Mouse (Mus musculus) urinary bladder, adult 18-20 months (tissue): ENCODE measurements at regions not wholly inside any gene's neighbourhood (a gene's known extent, or its start where the extent isn't known, plus 50 kb on each side); places are given as distances from the start of the nearest gene placed in this dataset.
A peak's percentile ranks its signal among the peaks of the same experiment; 100 is the strongest.

Experiments
- DNase-seq, 2 experiments: peaks; one replicate each; pipeline ENCODE4 v3.0.0; 2022; ENCODE audit warnings: low spot score in 2 of 2, mixed read lengths in 2 of 2

DNA sequence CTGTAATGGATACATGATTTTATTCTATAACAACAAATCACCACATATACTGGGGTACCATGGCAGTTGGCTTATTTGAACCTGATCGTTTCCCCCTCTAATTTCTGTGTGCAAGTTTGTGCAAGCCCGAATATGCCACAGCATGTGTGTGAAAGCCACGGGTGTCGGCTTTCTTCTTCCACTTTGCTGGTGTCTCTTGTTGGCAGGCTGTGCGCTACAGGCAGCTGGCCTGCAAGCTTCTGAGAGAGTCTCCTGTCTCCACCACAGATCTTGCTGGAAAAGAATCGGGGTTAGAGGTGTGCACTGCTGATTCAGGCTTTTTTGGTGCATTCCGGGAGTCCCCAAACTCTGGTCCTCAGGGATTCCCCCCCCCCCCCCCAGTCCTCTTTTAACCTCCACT is 142.0 kb upstream of the Kazn start:
- DNase-seq = no peak

DNA sequence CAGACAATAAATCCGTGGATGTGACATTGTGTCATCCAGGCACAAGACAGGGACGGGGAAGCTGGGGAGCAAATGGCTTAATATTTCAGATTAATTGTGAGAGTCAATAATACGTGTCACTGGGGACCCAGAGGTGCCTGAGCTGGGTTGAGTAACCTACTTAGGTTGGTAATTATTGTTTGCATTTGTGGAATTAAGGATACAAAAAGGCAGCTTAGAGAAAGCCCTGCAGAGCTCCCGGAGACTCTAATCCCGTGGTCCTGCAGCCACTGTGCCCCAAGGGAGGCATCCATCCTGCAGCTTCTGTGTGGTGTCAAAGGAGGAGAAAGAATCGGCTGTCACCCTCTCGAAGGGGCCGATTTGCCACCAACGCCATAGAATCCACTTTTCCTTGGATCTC is 139.3 kb upstream of the Kazn start:
- no peak for DNase-seq

DNA sequence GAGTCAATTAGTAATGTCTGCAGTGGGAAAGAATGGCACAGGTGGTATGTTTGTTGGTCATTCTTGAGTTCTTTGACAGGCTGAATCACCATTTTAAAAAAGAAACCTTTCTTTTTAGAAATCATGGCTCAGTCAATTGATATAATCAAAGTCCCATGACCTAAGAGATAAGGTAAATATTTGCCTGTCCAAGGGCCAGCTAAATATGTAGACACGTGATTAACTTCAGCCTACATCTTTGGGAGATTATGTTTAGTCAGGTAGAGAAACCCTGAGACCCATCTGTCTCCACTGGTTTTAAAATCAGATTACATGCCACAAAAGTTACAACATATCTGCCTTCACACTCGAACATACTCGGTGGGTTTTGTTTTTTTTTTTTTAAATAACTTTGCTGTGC is 128.6 kb upstream of the Kazn start:
- no peak for DNase-seq

DNA sequence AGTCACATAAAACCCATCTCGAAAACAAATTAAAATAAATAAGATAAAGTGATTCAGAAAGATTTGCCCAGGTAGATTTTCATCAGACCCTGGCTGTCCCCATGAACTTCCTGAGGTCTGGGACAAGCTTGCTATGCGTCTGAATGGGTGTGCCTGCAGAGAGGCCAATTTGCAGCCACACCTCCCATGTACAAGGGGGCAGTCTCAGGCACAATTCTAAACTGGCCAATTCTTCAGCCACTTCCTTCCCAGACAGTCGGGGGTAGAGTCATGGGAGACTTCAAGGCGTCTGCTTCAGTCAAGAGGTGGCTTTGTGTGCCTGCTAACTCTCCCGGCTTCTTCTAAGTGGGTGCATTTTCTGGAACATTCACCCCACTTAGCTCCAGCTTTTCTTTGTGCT is 122.9 kb upstream of the Kazn start:
- DNase-seq = no peak

DNA sequence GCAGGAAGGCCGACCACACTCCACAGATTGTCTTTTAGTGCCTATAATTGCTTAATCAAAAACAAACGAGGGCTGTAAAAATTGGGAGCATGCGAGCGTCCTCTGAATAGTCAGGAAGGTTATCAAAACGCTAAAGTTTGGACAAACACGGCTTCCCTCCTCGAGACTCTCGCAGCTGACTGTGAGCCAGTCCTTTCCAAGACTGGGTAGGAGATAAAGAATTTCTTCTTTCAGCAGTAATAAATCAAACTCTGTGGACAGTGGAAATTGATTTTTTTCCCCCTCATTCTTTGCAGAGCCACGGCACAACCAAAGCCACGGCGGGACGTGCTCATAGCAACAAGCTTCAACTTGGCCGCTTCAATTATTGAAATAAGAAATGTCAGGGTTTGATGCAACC is 119.7 kb upstream of the Kazn start:
- no peak for DNase-seq

DNA sequence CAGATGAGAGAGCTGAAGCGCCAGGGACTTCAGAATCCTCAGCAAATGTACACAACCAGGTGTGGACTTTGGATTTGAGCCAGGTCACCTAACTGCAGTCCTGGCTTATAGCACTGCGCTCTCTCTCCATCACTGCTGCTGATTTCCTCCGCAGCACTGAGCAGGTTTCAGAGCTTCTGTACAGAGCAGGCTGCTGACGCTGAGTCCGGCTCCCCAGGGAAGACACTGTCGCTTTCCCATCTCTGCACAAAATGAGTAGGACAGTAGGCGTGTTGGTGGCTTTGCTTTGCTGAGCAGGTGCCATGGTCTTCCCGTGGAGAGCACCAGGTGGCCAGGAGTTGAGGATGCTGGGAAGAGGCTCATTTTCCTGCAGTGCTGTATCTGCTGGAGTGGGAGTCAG is 116.2 kb upstream of the Kazn start:
- no peak for DNase-seq

DNA sequence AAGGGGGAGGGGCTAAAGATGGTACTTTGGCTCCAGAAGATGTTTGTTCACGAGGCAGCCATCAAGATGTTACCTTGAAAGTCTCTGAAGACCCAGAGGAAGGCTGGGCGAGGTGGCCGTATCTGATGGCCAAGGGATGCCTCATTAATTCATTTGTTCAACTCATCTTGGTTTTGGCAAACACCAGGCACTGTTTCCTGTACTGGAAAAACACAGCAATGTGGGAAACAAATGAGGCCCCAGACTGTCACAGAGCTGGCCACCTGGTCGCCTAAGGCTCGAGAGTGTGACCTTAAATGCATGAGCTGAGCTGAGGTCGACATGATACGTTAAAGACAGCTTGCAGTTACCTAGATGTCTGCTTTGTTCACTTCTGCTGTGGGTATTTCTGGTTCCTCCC is 114.3 kb upstream of the Kazn start:
- no peak for DNase-seq

DNA sequence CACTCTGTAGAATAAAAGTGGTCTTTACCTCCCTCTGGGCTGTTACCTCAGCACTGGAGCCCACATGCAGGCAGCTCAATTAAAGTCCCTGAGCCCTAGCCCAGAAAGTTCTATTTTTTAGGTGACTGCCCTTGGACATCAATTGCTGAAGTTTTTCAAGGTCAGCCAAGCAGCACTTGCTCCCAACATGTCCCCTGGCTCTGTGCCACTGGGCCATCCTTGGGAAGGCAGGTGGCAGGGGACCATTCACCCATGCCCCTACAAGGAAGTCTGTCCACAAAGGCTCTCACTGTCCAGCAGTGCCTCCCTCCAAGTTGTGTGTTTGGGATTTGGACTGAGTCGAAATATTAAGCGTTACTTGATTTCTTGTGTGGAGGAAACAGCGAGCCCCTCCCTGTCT is 112.6 kb upstream of the Kazn start:
- DNase-seq = no peak

DNA sequence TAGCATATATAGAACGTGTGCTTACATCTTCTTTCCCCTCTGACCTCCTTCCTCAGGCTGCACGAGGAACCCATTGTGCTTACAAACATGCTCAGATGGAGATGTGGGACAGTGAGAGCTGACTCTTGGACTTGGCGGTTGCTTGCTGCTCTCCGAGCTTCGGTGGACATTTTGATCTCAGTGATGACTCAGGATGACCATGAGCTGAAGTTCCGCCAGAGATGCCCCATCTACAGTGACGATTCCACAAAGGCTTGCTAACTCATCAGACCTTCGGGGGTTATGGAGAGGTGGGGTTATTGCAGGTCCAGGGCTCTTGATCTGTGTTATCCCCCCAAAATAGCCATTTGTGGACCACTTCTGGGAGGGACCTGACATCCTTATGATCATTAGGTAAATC is 111.8 kb upstream of the Kazn start:
- no peak for DNase-seq

DNA sequence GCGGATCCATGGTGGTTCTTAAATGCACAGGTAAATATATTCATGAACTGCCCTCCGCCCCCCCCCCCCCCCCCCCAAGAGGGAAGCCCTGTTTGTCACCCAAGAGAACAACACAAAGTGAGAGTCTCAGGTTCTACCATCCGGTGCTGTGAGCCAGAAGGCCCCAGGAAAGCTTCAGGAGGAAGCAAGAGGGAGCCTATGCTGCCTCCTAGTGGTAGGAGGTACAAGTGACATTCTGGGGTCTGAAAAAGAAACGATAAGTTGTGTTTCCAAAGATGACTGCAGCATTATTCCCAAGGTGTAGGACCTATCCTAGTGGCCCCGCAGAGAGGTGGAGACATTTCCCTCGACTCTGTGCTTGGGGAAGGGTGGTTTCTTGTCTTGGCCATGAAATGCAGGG is 109.7 kb upstream of the Kazn start:
- peak in 1 of 2 experiments; percentile 5 for DNase-seq

DNA sequence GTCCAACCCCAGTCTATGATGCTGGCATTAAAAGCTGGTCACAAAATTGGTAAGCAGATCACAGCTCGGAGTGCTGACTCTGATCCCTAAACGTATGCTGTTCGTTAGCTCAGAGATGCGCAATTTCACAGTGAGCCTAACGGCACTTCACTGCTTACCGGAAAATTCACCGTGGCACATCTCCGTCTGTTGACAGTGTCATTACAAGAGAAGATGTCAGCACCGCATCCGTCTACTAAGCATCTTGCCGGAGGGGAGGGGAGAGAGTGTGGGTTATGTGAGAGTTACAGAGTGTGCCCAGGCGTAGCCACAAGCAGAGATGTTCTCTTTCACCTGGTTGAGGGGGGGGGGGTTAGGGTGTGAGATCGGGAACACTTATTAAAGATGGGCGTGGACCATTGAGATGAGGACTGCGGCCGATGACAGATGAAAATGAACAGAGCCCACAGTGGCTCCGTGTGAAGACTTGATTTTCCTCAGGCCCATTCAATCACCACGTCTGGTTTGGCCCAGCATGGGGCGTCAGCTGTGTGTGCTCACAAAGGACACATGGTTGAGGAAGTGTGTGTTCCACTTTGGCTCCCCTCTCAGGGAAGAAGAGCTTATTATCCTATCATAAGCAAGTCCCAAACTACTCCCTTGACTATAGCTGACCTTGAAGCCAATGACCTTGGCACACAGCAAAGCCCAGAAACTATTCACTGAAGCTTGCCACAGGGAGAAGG is 103.4 kb upstream of the Kazn start:
- DNase-seq = no peak

DNA sequence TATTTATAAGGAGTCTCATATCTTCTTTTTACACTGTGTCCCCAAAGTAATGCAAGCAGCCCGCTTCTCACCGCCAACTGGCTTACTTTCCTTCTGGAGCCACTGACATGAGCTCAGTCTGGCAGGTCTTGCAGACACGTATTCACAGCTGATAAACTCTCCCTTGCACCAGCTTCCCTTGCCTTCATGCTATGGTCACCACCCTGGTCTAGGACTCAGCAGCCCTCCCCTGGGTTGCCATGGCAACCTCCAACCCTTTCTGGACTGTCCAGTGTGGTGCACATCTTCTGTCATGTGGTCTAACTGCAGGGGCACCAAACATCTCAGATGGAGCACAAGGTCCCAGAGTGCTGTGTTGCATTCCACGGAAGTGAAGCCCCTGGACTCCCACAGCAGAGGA is 102.1 kb upstream of the Kazn start:
- no peak for DNase-seq

DNA sequence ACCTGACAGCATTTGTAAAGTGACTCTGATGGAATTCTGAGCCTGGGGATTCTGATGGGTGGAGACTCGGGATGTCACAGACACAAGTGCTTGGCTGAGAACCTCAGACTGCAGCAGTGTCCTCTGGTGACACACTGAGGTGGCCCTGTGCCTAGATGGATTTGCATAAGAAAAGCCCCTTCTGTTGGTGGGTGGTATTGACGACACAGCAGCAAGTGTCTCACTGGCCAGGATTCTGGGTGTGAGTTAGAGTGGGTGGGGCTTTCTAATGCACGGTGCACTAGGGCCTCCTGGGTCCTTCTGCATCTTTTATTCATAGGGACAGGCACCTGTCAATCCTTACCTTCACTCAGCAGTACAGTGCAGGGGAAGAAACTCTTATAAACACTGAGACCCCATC is 100.9 kb upstream of the Kazn start:
- DNase-seq = no peak

DNA sequence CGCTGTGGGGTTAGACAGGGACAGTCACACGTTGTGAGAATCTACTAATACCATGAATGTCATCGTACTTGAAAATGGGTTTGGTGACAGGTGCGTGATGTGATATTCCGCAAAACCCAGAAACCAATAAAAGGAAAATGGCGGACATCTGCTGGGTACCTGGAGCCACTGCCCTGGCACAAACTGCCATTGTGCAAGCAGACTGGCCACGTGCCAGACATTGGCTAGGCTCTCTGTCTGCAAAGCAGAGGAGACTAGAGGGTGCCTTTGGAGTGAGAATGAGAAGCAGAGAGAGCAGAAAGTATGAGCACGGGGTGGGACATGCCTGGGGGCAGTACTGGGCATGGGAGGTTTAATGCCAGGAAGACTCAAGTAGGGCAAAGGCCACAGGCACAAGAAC is 98.5 kb upstream of the Kazn start:
- DNase-seq = no peak

DNA sequence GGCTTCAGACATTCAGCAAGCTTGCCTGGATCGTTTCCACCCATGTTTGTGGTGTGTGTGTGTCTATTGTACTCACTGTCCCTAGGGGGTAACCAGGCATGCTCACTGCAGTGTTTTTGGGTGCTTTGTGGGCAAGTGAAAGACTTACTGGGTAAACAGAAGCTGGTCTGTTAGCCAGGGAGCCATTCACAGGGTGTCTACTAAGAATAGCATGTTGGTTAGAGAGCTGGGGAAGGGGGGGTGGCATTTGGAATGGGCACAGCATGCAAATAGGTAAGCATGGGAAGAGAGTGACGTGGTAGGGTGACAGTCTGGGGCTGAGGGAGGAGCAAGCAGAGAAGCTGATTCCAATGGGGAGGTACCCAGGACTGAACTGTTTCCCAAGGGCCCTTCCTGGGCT is 97.7 kb upstream of the Kazn start:
- no peak for DNase-seq

DNA sequence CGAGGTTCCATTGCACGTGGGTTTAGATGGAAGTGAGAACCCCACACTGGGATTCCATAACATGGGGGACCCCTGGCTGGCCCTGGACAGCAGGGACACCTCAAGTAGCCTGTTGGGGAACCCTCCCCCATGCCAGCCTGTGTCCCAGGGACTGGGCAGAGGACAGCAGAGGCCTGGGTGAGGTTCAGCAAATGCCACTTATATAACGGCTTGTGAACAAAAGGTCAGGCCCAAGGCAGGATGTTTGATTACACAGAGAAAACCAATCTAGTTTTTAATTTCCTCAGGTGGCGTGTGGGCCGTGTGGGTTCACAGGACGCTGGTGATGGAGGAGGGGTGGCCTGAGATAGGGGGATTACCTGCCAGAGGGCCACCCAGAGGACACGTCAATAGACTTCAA is 94.9 kb upstream of the Kazn start:
- DNase-seq = no peak

DNA sequence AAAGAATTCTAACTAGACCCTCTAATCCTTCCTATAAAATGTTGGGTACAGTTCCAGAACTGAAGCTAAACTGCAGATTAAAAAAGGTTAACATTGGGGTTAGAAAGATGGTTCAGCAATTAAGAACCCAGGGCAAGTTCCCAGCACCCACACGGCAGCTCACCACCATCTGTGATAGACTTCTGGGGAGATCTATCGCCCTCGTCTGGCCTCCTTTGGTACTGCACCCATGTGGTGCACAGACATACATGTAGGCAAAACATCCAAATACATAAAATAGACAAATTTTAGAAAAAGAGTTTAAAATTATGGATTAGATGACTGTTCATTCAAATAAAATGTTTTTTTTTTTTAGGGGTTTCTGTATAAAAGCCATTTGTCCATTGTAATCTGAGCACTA is 91.4 kb upstream of the Kazn start:
- no peak for DNase-seq

DNA sequence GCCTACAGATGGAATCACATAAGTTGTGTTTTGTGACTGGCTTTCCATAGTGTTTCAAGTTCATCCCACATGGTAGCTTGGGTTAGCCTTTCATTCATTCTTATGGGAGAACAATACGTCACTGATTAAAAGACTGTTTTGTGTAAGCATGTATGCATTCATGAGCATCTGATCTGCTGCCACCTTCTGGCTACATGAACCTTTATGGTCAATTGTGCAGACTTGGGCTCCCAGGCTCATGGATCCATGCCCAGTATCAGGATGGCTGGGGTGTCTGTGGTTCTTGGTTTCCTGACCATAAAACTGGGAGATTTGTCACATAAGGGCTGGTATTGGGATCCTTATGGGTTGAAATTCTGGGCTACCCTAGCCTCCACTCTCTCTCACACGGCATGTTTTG is 90.4 kb upstream of the Kazn start:
- no peak for DNase-seq

DNA sequence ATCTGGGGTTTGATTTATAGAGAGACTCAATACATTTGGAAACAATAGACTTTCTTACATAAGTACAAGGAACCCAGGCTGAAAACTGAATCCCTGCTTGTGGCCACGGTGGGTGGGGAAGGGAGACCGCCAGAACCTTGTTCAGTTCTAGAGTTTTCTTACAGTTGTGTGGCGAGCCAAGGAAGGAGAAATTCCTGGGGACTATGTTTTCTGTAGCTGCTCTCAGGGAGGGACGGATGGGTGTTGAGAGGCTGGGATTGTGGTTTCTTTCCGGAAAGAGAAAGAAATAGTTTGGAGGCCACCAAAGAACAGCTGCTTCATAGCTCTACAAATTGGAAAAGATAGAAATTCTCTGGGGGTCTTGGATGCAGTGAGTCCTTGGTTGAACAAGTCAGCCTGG is 87.3 kb upstream of the Kazn start:
- no peak for DNase-seq

DNA sequence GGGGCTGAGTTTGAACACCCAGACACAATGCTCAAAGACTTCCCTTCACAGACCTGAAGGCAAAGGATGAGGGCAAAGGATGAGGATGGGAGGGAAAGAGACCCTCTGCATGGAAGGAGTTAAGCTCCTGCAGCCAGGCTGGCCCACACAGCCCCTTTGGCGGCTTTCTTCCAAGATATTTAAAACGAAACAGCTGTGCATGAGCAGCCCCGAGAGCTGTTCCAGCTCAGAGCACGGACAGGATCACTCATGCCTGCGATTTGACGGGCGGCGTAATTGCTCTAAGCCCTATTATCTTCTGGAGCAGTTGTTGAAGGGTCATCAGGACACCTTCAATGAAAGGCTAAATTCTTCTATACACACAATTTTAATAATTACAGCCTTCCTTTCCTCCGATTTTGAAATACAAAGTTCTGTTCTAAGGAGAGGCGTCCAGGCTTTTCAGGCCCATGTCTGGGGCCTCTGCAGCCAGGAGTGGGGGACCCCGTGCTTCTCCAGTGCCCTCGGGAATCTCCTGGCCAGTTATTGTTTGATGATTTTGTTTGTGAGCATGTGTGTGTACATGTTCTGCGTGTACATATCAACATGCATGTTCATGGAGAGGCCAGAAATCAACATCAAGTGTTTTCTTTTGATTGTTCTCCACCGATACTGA is 82.1 kb upstream of the Kazn start:
- DNase-seq = no peak

DNA sequence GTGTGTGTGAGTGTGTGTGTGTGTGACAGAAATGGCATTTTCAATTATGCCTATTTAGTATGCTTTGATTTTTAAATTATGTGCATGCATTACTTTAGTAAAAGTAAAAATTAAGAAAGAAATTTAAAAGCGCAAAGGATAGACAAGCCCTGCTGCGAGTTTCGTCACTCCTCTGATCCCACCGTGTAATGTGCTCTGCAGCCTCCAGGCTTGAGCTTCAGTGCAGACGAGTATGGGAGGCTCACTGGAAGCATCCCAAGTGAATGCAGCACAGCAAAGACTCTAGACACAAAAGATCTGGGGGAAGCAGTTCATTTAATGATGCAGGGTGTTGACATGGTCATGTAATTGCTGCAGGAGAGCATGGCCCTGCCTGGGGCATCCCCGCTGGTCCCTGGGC is 71.1 kb upstream of the Kazn start:
- no peak for DNase-seq

DNA sequence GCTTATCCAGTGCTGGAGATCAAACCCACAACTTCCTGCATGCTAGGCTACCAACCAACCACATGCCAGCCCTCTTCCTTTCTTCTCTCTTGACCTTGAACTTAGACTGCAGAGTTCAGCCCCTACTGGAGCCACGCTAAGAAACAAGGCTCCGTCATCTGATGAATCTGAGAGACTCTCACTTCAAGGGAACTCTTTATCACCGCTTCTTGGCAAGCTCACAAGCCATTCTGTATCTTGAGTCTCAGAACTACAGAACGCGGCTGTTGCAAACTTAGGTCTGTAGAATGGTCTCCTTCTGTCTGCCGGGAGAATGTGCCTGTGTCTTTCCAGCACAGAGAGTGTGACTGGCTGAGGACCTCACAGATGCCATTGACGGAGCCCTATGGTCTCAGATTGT is 69.1 kb upstream of the Kazn start:
- DNase-seq = no peak

DNA sequence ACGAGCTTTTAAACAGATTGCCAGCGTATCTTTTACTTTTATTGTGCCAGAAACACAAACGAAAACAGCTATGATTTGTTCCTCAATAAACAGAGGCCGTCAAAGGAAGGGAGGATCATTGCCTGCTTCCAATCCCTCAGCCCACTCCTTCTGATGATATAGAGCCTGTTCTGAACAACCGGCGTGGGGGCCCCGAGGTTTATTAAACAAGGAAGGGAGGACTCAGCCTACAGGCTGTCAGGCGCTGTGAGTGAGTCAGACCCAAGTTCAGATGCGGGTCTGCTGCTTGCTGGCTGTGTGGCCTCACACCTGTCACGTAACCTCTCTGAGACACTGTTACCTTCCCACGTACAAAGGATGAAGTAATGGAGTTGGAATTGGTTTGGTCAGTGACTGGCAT is 68.1 kb upstream of the Kazn start:
- no peak for DNase-seq

DNA sequence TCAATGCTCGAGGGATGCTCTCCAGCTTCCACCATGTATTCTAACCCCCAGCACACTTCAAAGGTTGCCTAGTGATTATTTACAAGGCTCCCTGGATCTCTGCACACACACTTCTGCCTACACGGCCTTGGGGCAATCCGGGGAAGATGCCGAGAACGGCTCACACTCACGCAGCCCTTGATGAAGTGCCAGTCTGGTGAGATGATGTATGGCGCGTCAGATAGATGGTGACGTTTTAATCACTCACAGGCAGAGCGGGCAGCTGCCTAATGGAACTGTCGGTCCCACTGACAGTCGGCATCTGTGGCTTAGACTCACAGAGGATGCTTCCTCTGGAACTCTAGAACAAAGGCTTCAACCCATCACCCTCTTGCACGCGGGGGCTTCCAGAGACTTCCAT is 66.9 kb upstream of the Kazn start:
- no peak for DNase-seq
